Mouse (Mus musculus): Measurements from ENCODE around the gene 5430427O19Rik. TPM values are rescaled to one million over a fixed set of nuclear protein-coding genes. Genes with fewer than 3 reads are reported as not detected.

5430427O19Rik gene
- total RNA-seq, 2 experiments from 2014 or later: 0.08 TPM; not detected in 1

Other genes starting within 250 kb of the 5430427O19Rik start
- gene Gk, start 93.5 kb upstream of the 5430427O19Rik start, total RNA-seq (2021): 10 to 100 TPM; 20.6 to 27.5 TPM
- gene Samt3, start 173.8 kb downstream of the 5430427O19Rik start, total RNA-seq (2021): not detected